Mouse (Mus musculus): ENCODE data around the gene Ralgps1.

DNA sequence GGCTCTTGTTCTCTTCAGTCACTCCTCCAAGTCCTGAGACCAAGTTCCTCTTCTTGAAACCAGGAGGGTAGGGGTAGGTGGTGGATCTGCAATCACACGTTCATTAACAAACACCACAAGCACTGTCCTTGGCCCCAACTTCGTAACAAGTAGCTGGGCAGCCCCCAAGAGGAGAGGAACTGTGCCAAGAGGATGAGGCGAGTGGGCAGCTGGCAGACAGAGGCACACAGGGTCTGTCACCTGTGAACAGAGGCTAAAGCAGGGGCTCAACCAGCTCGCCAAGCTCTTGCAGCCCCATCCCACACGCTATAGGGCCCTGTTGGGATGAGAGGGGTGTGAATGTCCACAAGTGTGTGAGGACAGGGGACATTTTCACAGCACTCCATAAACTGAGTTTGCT lies 24.5 kb downstream of the Ralgps1 start:
- no peak for TF ChIP-seq CTCF (IDR thresholded peaks at IDR 0.05)
- TF ChIP-seq EP300 (IDR thresholded peaks at IDR 0.05): no peak
